Mouse (Mus musculus): ENCODE data around the gene Nfxl1.
"Not testable (repeated sequence)": the region's sequence is repeated elsewhere in the genome, so short reads cannot be mapped to it uniquely, and the experiment has no call there.

The Nfxl1 gene

GRCm38 (mm10) chr5:72559544-72560049, at the start of gene Nfxl1:
Gene Nfxl1, minus strand, starts transcription at chr5:72559684.
- peak; percentile 99 for DNase-seq

- DNase-seq = no peak
Observed at GRCm38 (mm10) chr5:72603138-72603537, 43.7 kb upstream of the Nfxl1 start.

GRCm38 (mm10) chr5:72601006-72601405, 41.5 kb upstream of the Nfxl1 start:
- peak; percentile 72 to 76 for DNase-seq

GRCm38 (mm10) chr5:72587192-72587681, 27.8 kb upstream of the Nfxl1 start, which contains the start of gene Gm5868:
Gene Gm5868, minus strand, starts transcription at chr5:72587551.
- peak in 1 of 2 experiments; percentile 8 for DNase-seq

- DNase-seq = peak in 1 of 2 experiments; percentile 9
Observed at GRCm38 (mm10) chr5:72586667-72587191, 27.2 kb upstream of the Nfxl1 start.

- not testable (repeated sequence) for DNase-seq
Observed at GRCm38 (mm10) chr5:72586122-72586521, 26.6 kb upstream of the Nfxl1 start.

- peak in 1 of 2 experiments; percentile 18 for DNase-seq
Observed at GRCm38 (mm10) chr5:72580970-72581332, 21.5 kb upstream of the Nfxl1 start, which contains the start of gene Zar1. Gene Zar1, minus strand, starts transcription at chr5:72581254.

- DNase-seq = peak; percentile 25 to 42
Observed at GRCm38 (mm10) chr5:72580088-72580969, 20.8 kb upstream of the Nfxl1 start.

GRCm38 (mm10) chr5:72579599-72579998, 20.1 kb upstream of the Nfxl1 start:
- DNase-seq = peak in 1 of 2 experiments; percentile 7

GRCm38 (mm10) chr5:72565621-72566020, 6.1 kb upstream of the Nfxl1 start:
- no peak for DNase-seq

GRCm38 (mm10) chr5:72563183-72563582, 3.7 kb upstream of the Nfxl1 start:
- DNase-seq = not testable (repeated sequence)

- DNase-seq = no peak
Observed at GRCm38 (mm10) chr5:72560976-72561628, 1.6 kb upstream of the Nfxl1 start.

GRCm38 (mm10) chr5:72558716-72559526, 563 bp downstream of the Nfxl1 start:
- peak in 1 of 2 experiments; percentile 75 for DNase-seq

- DNase-seq = no peak
Observed at GRCm38 (mm10) chr5:72556245-72556644, 3.2 kb downstream of the Nfxl1 start.

- DNase-seq = no peak
Observed at GRCm38 (mm10) chr5:72551209-72551608, 8.3 kb downstream of the Nfxl1 start.

- no peak for DNase-seq
Observed at GRCm38 (mm10) chr5:72528896-72529295, 30.6 kb downstream of the Nfxl1 start.

- no peak for DNase-seq
Observed at GRCm38 (mm10) chr5:72513808-72514207, 45.7 kb downstream of the Nfxl1 start.

GRCm38 (mm10) chr5:72505740-72506139, 53.7 kb downstream of the Nfxl1 start:
- DNase-seq = no peak

- DNase-seq = peak; percentile 37 to 47
Observed at GRCm38 (mm10) chr5:72503531-72504523, 55.7 kb downstream of the Nfxl1 start, which contains the start of gene Corin. Gene Corin, minus strand, starts transcription at chr5:72504473.

- DNase-seq = no peak
Observed at GRCm38 (mm10) chr5:72502778-72503177, 56.7 kb downstream of the Nfxl1 start.

GRCm38 (mm10) chr5:72501763-72502162, 57.7 kb downstream of the Nfxl1 start:
- no peak for DNase-seq
